Mouse (Mus musculus) cortical plate, adult 2 months (tissue): ENCODE measurements around the gene Cdc37l1.

Experiments used
- CTCF ChIP-seq: fragments of 200-500 bp; IDR thresholded peaks from 2 replicates; pipeline ENCODE4 v1.5.1; 2011; ENCODE audit warnings: mild to moderate bottlenecking, control low read depth, low read length; ENCODE audit not compliant: insufficient read depth; ENCODE audit errors: extremely low read depth
- POLR2A ChIP-seq: fragments of 200-500 bp; IDR thresholded peaks from 2 replicates; pipeline ENCODE4 v1.6.1; 2011; ENCODE audit warnings: mild to moderate bottlenecking, low read length, control low read depth; ENCODE audit not compliant: insufficient read depth; ENCODE audit errors: extremely low read depth

DNA sequence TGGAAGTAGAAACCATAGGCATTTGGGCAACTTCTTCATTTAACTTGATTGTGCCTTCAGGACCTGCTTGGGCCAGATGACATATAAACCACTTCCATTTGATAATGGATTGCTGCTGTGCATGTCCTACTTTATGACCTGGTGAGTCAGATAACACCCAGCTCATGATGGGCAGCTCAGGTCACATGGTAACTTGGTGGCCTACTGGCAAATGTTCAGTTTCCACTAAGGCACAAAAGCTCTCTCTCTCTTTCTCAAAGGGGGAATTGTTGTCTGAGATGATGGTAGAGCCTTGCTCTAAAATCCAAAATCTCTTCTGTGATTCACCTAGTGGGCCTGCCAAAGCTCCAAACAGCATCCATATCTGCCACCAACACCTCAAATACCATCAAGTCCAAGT lies 42.5 kb downstream of the Cdc37l1 start:
- TF ChIP-seq CTCF = no peak
- no peak for TF ChIP-seq POLR2A
